ENCODE assay signal across 8 mouse cellular contexts in the genomic region with DNA sequence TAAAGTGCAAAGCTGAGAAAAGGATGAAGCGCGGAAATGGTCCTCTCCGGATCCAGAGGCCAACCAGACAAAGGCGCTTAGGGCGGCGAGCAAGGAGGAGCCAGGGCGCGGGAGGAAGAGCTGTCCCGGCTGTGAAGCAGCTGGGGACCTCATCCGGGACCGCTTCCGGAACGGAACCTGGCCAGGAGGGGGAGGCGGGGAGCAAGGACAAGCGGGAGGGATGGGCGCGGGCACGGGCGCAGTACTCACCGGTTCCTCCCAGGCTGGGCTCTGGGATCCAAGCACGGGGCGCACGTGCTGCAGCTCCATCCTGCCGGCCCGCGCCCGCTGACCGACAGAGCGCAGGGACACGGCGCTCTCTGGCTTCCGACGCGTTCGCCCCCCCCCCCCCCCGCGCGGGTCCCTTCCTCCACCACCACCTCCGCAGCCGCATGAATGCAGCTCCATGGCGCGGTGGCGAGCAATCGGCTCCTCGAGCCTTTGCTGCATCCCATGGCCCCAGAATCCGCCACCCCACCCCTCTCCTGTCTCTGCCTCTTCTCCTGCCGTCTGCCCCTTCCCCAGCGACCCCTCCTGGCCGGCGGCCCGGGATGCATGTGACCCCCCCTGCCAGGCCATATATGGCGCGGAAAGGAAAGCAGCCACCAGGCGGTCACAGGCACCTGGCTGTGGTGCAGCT. TPM values are rescaled to one million over a fixed set of nuclear protein-coding genes. Genes with fewer than 3 reads are reported as not detected.
A peak's percentile ranks its signal among the peaks of the same experiment; 100 is the strongest.
DNase-seq lines count a peak whose midpoint lies in the region; ATAC-seq and TF ChIP-seq lines count a peak whose summit lies in the region.
"Not testable (repeated sequence)": the region's sequence is repeated elsewhere in the genome, so short reads cannot be mapped to it uniquely, and the experiment has no call there.

No protein-coding gene starts in this region.

- H3K4me1 ChIP-seq in forebrain, embryonic 11.5 days (replicated peaks; ENCODE audit: control insufficient read depth, insufficient read depth, low read length); heart, embryonic 14.5 days (ENCODE audit: control insufficient read depth in 2 of 2, insufficient read depth in 2 of 2, low read length in 2 of 2); kidney, embryonic 14.5 days (ENCODE audit: control insufficient read depth, insufficient read depth, low read length); limb, embryonic 10.5 days; midbrain, embryonic 11.5 days (ENCODE audit: control insufficient read depth, insufficient read depth, low read length): not testable (repeated sequence)

- WGBS in forebrain, embryonic 11.5 days, result 0% methylated on average over 7 of the region's 54 CpGs
- 0% methylated on average over 7 of the region's 54 CpGs for WGBS in heart, embryonic 14.5 days
- WGBS in kidney, embryonic 14.5 days, result 0% methylated on average over 8 of the region's 54 CpGs
- WGBS in limb, embryonic 10.5 days, result 0% methylated on average over 11 of the region's 54 CpGs
- 0% methylated on average over 7 of the region's 54 CpGs for WGBS in midbrain, embryonic 11.5 days

- H3K27me3 ChIP-seq in forebrain, embryonic 11.5 days (ENCODE audit: control insufficient read depth, insufficient read depth, low read length); heart, embryonic 14.5 days (ENCODE audit: control insufficient read depth, insufficient read depth, low read length); kidney, embryonic 14.5 days (ENCODE audit: control insufficient read depth, insufficient read depth, low read length); limb, embryonic 10.5 days (ENCODE audit: low read depth, poor library complexity, severe bottlenecking); midbrain, embryonic 11.5 days (ENCODE audit: control insufficient read depth, insufficient read depth, low read length): not testable (repeated sequence)

- not testable (repeated sequence) for H3K27ac ChIP-seq in forebrain, embryonic 11.5 days (ENCODE audit: low read depth, low read length); kidney, embryonic 14.5 days (ENCODE audit: low read depth, low read length); midbrain, embryonic 11.5 days (ENCODE audit: low read depth, low read length)
- peak overlapping the region; percentile 64 to 68; a peak in 3 of 4 replicates for H3K27ac ChIP-seq in heart, embryonic 14.5 days (replicated peaks in 1 of 2; ENCODE audit: control insufficient read depth in 1 of 2, insufficient read depth in 1 of 2, low read depth in 2 of 2, low read length in 2 of 2)
- peak overlapping the region; percentile 90 for H3K27ac ChIP-seq in limb, embryonic 10.5 days

- DNase-seq in brain, embryonic 14.5 days (ENCODE audit: low read depth), result peak; percentile 34
- DNase-seq in forebrain, embryonic 11.5 days (ENCODE audit: low spot score), result peak; percentile 73
- peak; percentile 61 for DNase-seq in limb, embryonic 10.5 days (ENCODE audit: low spot score)
- DNase-seq in midbrain, embryonic 11.5 days (ENCODE audit: low spot score, missing footprints), result peak; percentile 92
- DNase-seq in right cerebral cortex, postnatal 36 days (ENCODE audit: low spot score in 2 of 2), result peak; percentile 0 to 1
- peak; percentile 3 for DNase-seq in urinary bladder, postnatal 25 days (ENCODE audit: low spot score)

- not testable (repeated sequence) for H3K9me3 ChIP-seq in forebrain, embryonic 11.5 days (ENCODE audit: control insufficient read depth, low read length); heart, embryonic 14.5 days (ENCODE audit: control insufficient read depth, low read length); kidney, embryonic 14.5 days (ENCODE audit: control insufficient read depth, low read length); limb, embryonic 10.5 days (replicated peaks); midbrain, embryonic 11.5 days (ENCODE audit: control insufficient read depth, low read length)

- not testable (repeated sequence) for H3K36me3 ChIP-seq in forebrain, embryonic 11.5 days (ENCODE audit: control insufficient read depth, insufficient read depth, low read length); heart, embryonic 14.5 days (ENCODE audit: control insufficient read depth, insufficient read depth, low read length); kidney, embryonic 14.5 days (ENCODE audit: control insufficient read depth, insufficient read depth, low read length); limb, embryonic 10.5 days; midbrain, embryonic 11.5 days (ENCODE audit: control insufficient read depth, insufficient read depth, low read length)

- peak overlapping the region; percentile 59 for H3K9ac ChIP-seq in forebrain, embryonic 11.5 days (ENCODE audit: low read length)
- peak overlapping the region; percentile 65 for H3K9ac ChIP-seq in heart, embryonic 14.5 days (ENCODE audit: low read length)
- H3K9ac ChIP-seq in kidney, embryonic 14.5 days (ENCODE audit: low read depth, low read length), result peak overlapping the region; percentile 52
- H3K9ac ChIP-seq in midbrain, embryonic 11.5 days (ENCODE audit: low read length), result peak overlapping the region; percentile 62

- peak overlapping the region; percentile 51 for H3K4me2 ChIP-seq in forebrain, embryonic 11.5 days (ENCODE audit: low read depth, low read length, severe bottlenecking)
- peak overlapping the region; percentile 53 for H3K4me2 ChIP-seq in heart, embryonic 14.5 days (ENCODE audit: low read length)
- H3K4me2 ChIP-seq in kidney, embryonic 14.5 days (replicated peaks; ENCODE audit: low read depth, low read length), result peak overlapping the region; percentile 38
- H3K4me2 ChIP-seq in midbrain, embryonic 11.5 days, result peak overlapping the region; percentile 37

- TF ChIP-seq CTCF in brain, embryonic 14.5 days (IDR thresholded peaks at IDR 0.05; ENCODE audit: borderline replicate concordance, extremely low read depth, insufficient read depth, insufficient read length), result not testable (repeated sequence)

- TF ChIP-seq POLR2A in brain, embryonic 14.5 days (IDR thresholded peaks at IDR 0.05; ENCODE audit: borderline replicate concordance, extremely low read depth, insufficient read depth, insufficient read length, poor library complexity, severe bottlenecking), result not testable (repeated sequence)

- peak; percentile 82 for ATAC-seq in forebrain, embryonic 11.5 days (replicated peaks; ENCODE audit: low FRiP score)
- ATAC-seq in heart, embryonic 14.5 days (ENCODE audit: insufficient number of reproducible peaks, insufficient read depth, low FRiP score, low read depth), result not testable (repeated sequence)
- ATAC-seq in kidney, embryonic 14.5 days (ENCODE audit: low FRiP score, low TSS enrichment), result peak; percentile 57; the same call in 1 of the 2 replicates
- ATAC-seq in midbrain, embryonic 11.5 days (ENCODE audit: low FRiP score), result peak; percentile 87

- peak overlapping the region; percentile 41 for H3K4me3 ChIP-seq in forebrain, embryonic 11.5 days (ENCODE audit: low read depth, low read length)
- peak overlapping the region; percentile 44 to 58 for H3K4me3 ChIP-seq in heart, embryonic 14.5 days (ENCODE audit: control insufficient read depth in 1 of 2, insufficient read depth in 1 of 2, low read depth in 1 of 2, low read length in 2 of 2)
- peak overlapping the region; percentile 37 for H3K4me3 ChIP-seq in kidney, embryonic 14.5 days (ENCODE audit: low read length)
- H3K4me3 ChIP-seq in limb, embryonic 10.5 days, result peak overlapping the region; percentile 57
- H3K4me3 ChIP-seq in midbrain, embryonic 11.5 days (ENCODE audit: low read depth, low read length), result peak overlapping the region; percentile 39

RNA-seq across cellular contexts. Expression of a gene that starts 4.8 kb away (rescaled TPM):
- 8.4 and 8.6 TPM in 2 replicates for polyA plus RNA-seq in brain, embryonic 14.5 days (2012; rRNA removed)
- 2.7 and 3.3 TPM in 2 replicates for polyA plus RNA-seq in forebrain, embryonic 11.5 days (2014; fragmentation: Nextera tagmentation; extraction: Ambion mirVana)
- polyA plus RNA-seq in heart, embryonic 14.5 days (2014; fragmentation: Nextera tagmentation; extraction: Ambion mirVana), result 1.6 and 1.8 TPM in 2 replicates
- 1.3 and 1.6 TPM in 2 replicates for polyA plus RNA-seq in kidney, embryonic 14.5 days (2014; fragmentation: Nextera tagmentation; extraction: Ambion mirVana)
- 1.2 and 1.5 TPM in 2 replicates for polyA plus RNA-seq in limb, embryonic 10.5 days (2016; fragmentation: Nextera tagmentation; extraction: Ambion mirVana)
- 2.5 and 3.4 TPM in 2 replicates for polyA plus RNA-seq in midbrain, embryonic 11.5 days (2014; fragmentation: Nextera tagmentation; extraction: Ambion mirVana)

RNA-seq across cellular contexts. Expression of a gene that starts 19.9 kb away (rescaled TPM):
- polyA plus RNA-seq in brain, embryonic 14.5 days (2012; rRNA removed), result 0.03 TPM in 1 of 2 replicates, not detected in the other
- not detected in 2 replicates for polyA plus RNA-seq in forebrain, embryonic 11.5 days (2014; fragmentation: Nextera tagmentation; extraction: Ambion mirVana)
- polyA plus RNA-seq in heart, embryonic 14.5 days (2014; fragmentation: Nextera tagmentation; extraction: Ambion mirVana), result not detected in 2 replicates
- not detected in 2 replicates for polyA plus RNA-seq in kidney, embryonic 14.5 days (2014; fragmentation: Nextera tagmentation; extraction: Ambion mirVana)
- not detected in 2 replicates for polyA plus RNA-seq in limb, embryonic 10.5 days (2016; fragmentation: Nextera tagmentation; extraction: Ambion mirVana)
- polyA plus RNA-seq in midbrain, embryonic 11.5 days (2014; fragmentation: Nextera tagmentation; extraction: Ambion mirVana), result not detected in 2 replicates

Comparison
In these comparisons a context has a peak if more than half of its experiments do, and no peak if none do; other contexts are left out.
1. DNase-seq: peak in every context shown above with its lines; median percentile 92 in midbrain, embryonic 11.5 days; 73 in forebrain, embryonic 11.5 days; 61 in limb, embryonic 10.5 days; 34 in brain, embryonic 14.5 days; 3 in urinary bladder, postnatal 25 days; 0 in right cerebral cortex, postnatal 36 days.